Mouse (Mus musculus): ENCODE data around the gene Olfr56. TPM values are rescaled to one million over a fixed set of nuclear protein-coding genes. Genes with fewer than 3 reads are reported as not detected.
"Not testable (repeated sequence)": the region's sequence is repeated elsewhere in the genome, so short reads cannot be mapped to it uniquely, and the experiment has no call there.

The Olfr56 gene
- polyA plus RNA-seq, 1 experiment from 2014 or later, result not detected

GRCm38 (mm10) chr11:49051093-49051891, 72.6 kb downstream of the Olfr56 start, which contains the start of gene 9930111J21Rik2:
TSS of gene 9930111J21Rik2 (minus strand) at chr11:49051242.
- not testable (repeated sequence) for H3K9ac ChIP-seq (replicated peaks; ENCODE audit: low read length); H3K4me2 ChIP-seq (replicated peaks; ENCODE audit: low read depth, low read length); H3K4me3 ChIP-seq (ENCODE audit: low read length); H3K9me3 ChIP-seq (ENCODE audit: low read length); H3K27ac ChIP-seq (ENCODE audit: low read length); H3K27me3 ChIP-seq (ENCODE audit: insufficient read depth, low read length); H3K36me3 ChIP-seq (ENCODE audit: insufficient read depth, low read length); H3K4me1 ChIP-seq (ENCODE audit: insufficient read depth, low read length)
- 100% methylated on average over 1 of the region's 6 CpGs for WGBS
- ATAC-seq (ENCODE audit: low FRiP score, low TSS enrichment), result 0 out of 2 replicates have a peak, but pooled peaks have one; percentile 27

GRCm38 (mm10) chr11:49051894-49052293, 73.2 kb downstream of the Olfr56 start:
- H3K27ac ChIP-seq (ENCODE audit: low read length); H3K4me2 ChIP-seq (replicated peaks; ENCODE audit: low read depth, low read length); H3K36me3 ChIP-seq (ENCODE audit: insufficient read depth, low read length); H3K9ac ChIP-seq (replicated peaks; ENCODE audit: low read length); H3K4me3 ChIP-seq (ENCODE audit: low read length); H3K27me3 ChIP-seq (ENCODE audit: insufficient read depth, low read length); H3K9me3 ChIP-seq (ENCODE audit: low read length); H3K4me1 ChIP-seq (ENCODE audit: insufficient read depth, low read length); ATAC-seq (ENCODE audit: low FRiP score, low TSS enrichment): not testable (repeated sequence)
- no CpG with 5 or more reads among the region's 5 CpGs for WGBS

- H3K4me1 ChIP-seq (ENCODE audit: insufficient read depth, low read length); H3K27me3 ChIP-seq (ENCODE audit: insufficient read depth, low read length); H3K9ac ChIP-seq (replicated peaks; ENCODE audit: low read length); H3K4me2 ChIP-seq (replicated peaks; ENCODE audit: low read depth, low read length); H3K36me3 ChIP-seq (ENCODE audit: insufficient read depth, low read length); H3K27ac ChIP-seq (ENCODE audit: low read length); H3K4me3 ChIP-seq (ENCODE audit: low read length); H3K9me3 ChIP-seq (ENCODE audit: low read length); ATAC-seq (ENCODE audit: low FRiP score, low TSS enrichment): not testable (repeated sequence)
- 40% methylated on average over 1 of the region's 3 CpGs for WGBS
These were observed 81.4 kb downstream of the Olfr56 start for GRCm38 (mm10) chr11:49060061-49060460.

- 77% methylated on average over 2 of the region's 2 CpGs for WGBS
- H3K4me3 ChIP-seq (ENCODE audit: low read length); H3K9me3 ChIP-seq (ENCODE audit: low read length); ATAC-seq (ENCODE audit: low FRiP score, low TSS enrichment); H3K4me1 ChIP-seq (ENCODE audit: insufficient read depth, low read length); H3K27ac ChIP-seq (ENCODE audit: low read length); H3K27me3 ChIP-seq (ENCODE audit: insufficient read depth, low read length); H3K4me2 ChIP-seq (replicated peaks; ENCODE audit: low read depth, low read length); H3K36me3 ChIP-seq (ENCODE audit: insufficient read depth, low read length); H3K9ac ChIP-seq (replicated peaks; ENCODE audit: low read length): not testable (repeated sequence)
These were observed 83.2 kb downstream of the Olfr56 start for GRCm38 (mm10) chr11:49061865-49062264.

- not testable (repeated sequence) for H3K9ac ChIP-seq (replicated peaks; ENCODE audit: low read length); H3K27ac ChIP-seq (ENCODE audit: low read length); H3K4me2 ChIP-seq (replicated peaks; ENCODE audit: low read depth, low read length); ATAC-seq (ENCODE audit: low FRiP score, low TSS enrichment); H3K4me3 ChIP-seq (ENCODE audit: low read length); H3K27me3 ChIP-seq (ENCODE audit: insufficient read depth, low read length); H3K36me3 ChIP-seq (ENCODE audit: insufficient read depth, low read length); H3K4me1 ChIP-seq (ENCODE audit: insufficient read depth, low read length); H3K9me3 ChIP-seq (ENCODE audit: low read length)
- 79% methylated on average over 5 of the region's 5 CpGs for WGBS
These were observed 85.2 kb downstream of the Olfr56 start, which contains the start of gene Tgtp2 for GRCm38 (mm10) chr11:49063713-49064469. TSS of gene Tgtp2 (minus strand) at chr11:49064206.

GRCm38 (mm10) chr11:49068358-49068757, 89.7 kb downstream of the Olfr56 start:
- no peak for ATAC-seq (ENCODE audit: low FRiP score, low TSS enrichment)
- no peak overlapping the region for H3K4me3 ChIP-seq (ENCODE audit: low read length)
- no peaks in the 10 kb centered on the region for H3K9me3 ChIP-seq (ENCODE audit: low read length)
- no peak overlapping the region for H3K9ac ChIP-seq (replicated peaks; ENCODE audit: low read length)
- no peaks in the 10 kb centered on the region for H3K36me3 ChIP-seq (ENCODE audit: insufficient read depth, low read length)
- WGBS, result 91% methylated on average over 1 of the region's 1 CpGs
- no peak overlapping the region for H3K4me2 ChIP-seq (replicated peaks; ENCODE audit: low read depth, low read length)
- H3K4me1 ChIP-seq (ENCODE audit: insufficient read depth, low read length), result no peaks in the 10 kb centered on the region
- no peaks in the 10 kb centered on the region for H3K27me3 ChIP-seq (ENCODE audit: insufficient read depth, low read length)
- H3K27ac ChIP-seq (ENCODE audit: low read length), result no peak overlapping the region

- H3K4me1 ChIP-seq (ENCODE audit: insufficient read depth, low read length); H3K9me3 ChIP-seq (ENCODE audit: low read length); H3K36me3 ChIP-seq (ENCODE audit: insufficient read depth, low read length); H3K4me2 ChIP-seq (replicated peaks; ENCODE audit: low read depth, low read length); H3K4me3 ChIP-seq (ENCODE audit: low read length); ATAC-seq (ENCODE audit: low FRiP score, low TSS enrichment); H3K27me3 ChIP-seq (ENCODE audit: insufficient read depth, low read length); H3K9ac ChIP-seq (replicated peaks; ENCODE audit: low read length): not testable (repeated sequence)
- WGBS, result 71% methylated on average over 6 of the region's 6 CpGs
- H3K27ac ChIP-seq (ENCODE audit: low read length), result peak within 1 kb of the TSS; percentile 29; the same call in 1 of the 2 replicates
These were observed 97.5 kb downstream of the Olfr56 start, which contains the start of gene Ifi47 for GRCm38 (mm10) chr11:49076001-49076757. TSS of gene Ifi47 (plus strand) at chr11:49076587.

- 0 out of 2 replicates have a peak, but pooled peaks cover 5% of the 10 kb centered on the region for H3K4me1 ChIP-seq (ENCODE audit: insufficient read depth, low read length)
- H3K9ac ChIP-seq (replicated peaks; ENCODE audit: low read length), result no peak overlapping the region
- H3K4me3 ChIP-seq (ENCODE audit: low read length), result no peak overlapping the region
- ATAC-seq (ENCODE audit: low FRiP score, low TSS enrichment), result 0 out of 2 replicates have a peak, but pooled peaks have one; percentile 39
- 60% methylated on average over 1 of the region's 1 CpGs for WGBS
- H3K27me3 ChIP-seq (ENCODE audit: insufficient read depth, low read length), result no peaks in the 10 kb centered on the region
- H3K9me3 ChIP-seq (ENCODE audit: low read length), result no peaks in the 10 kb centered on the region
- H3K27ac ChIP-seq (ENCODE audit: low read length), result peak overlapping the region; percentile 29; the same call in 1 of the 2 replicates
- H3K36me3 ChIP-seq (ENCODE audit: insufficient read depth, low read length), result no peaks in the 10 kb centered on the region
- H3K4me2 ChIP-seq (replicated peaks; ENCODE audit: low read depth, low read length), result no peak overlapping the region
These were observed 98.3 kb downstream of the Olfr56 start for GRCm38 (mm10) chr11:49077012-49077411.

- Histone ChIP-seq H3K27me3 (ENCODE audit: insufficient read depth, low read length) (no peaks in the 10 kb centered on the region), H3K9ac (replicated peaks; ENCODE audit: low read length) (no peak overlapping the region), H3K4me3 (ENCODE audit: low read length) (no peak overlapping the region), H3K9me3 (ENCODE audit: low read length) (no peaks in the 10 kb centered on the region), H3K4me1 (ENCODE audit: insufficient read depth, low read length) (0 out of 2 replicates have a peak, but pooled peaks cover 5% of the 10 kb centered on the region), H3K27ac (ENCODE audit: low read length) (no peak overlapping the region), H3K36me3 (ENCODE audit: insufficient read depth, low read length) (no peaks in the 10 kb centered on the region), H3K4me2 (replicated peaks; ENCODE audit: low read depth, low read length) (no peak overlapping the region)
- ATAC-seq (ENCODE audit: low FRiP score, low TSS enrichment), result no peak
- 72% methylated on average over 3 of the region's 3 CpGs for WGBS
These were observed 100.0 kb downstream of the Olfr56 start for GRCm38 (mm10) chr11:49078719-49079118.

Data from kidney, embryonic 16.5 days (tissue).